Mouse (Mus musculus): ENCODE measurements around the gene Grap2. TPM values are rescaled to one million over a fixed set of nuclear protein-coding genes. Genes with fewer than 3 reads are reported as not detected.

Grap2 gene
- polyA plus RNA-seq, 1 experiment, result not detected

GRCm38 (mm10) chr15:80684786-80685602, 112.6 kb downstream of the Grap2 start:
- no peak for TF ChIP-seq E2F4 (IDR thresholded peaks at IDR 0.05; ENCODE audit: insufficient read depth)
- TF ChIP-seq MYOG (IDR thresholded peaks at IDR 0.05; ENCODE audit: control insufficient read depth in 1 of 3, insufficient read depth in 1 of 3, insufficient read length in 2 of 3, low read depth in 2 of 3), result no peak
- TF ChIP-seq CEBPB (IDR thresholded peaks at IDR 0.05; ENCODE audit: insufficient read depth, poor library complexity, severe bottlenecking), result no peak
- no peak for TF ChIP-seq TCF3 (IDR thresholded peaks at IDR 0.05; ENCODE audit: insufficient read length, low read depth)
- TF ChIP-seq MAX (IDR thresholded peaks at IDR 0.05; ENCODE audit: low read depth), result no peak
- TF ChIP-seq REST (IDR thresholded peaks at IDR 0.05; ENCODE audit: insufficient read depth, insufficient read length), result no peak
- TF ChIP-seq TCF12 (IDR thresholded peaks at IDR 0.05; ENCODE audit: insufficient read depth, poor library complexity, severe bottlenecking), result no peak
- TF ChIP-seq USF1 (IDR thresholded peaks at IDR 0.05; ENCODE audit: low read depth), result no peak
- no peak for TF ChIP-seq POLR2A (IDR thresholded peaks at IDR 0.05; ENCODE audit: insufficient read length, low read depth)
- no peak for TF ChIP-seq SRF (IDR thresholded peaks at IDR 0.05; ENCODE audit: control insufficient read depth, insufficient read length, low read depth)
- no peak for TF ChIP-seq POLR2AphosphoS2 (IDR thresholded peaks at IDR 0.05; ENCODE audit: insufficient read length, low read depth)
- no peak for TF ChIP-seq MYOD1 (IDR thresholded peaks at IDR 0.05; ENCODE audit: control insufficient read depth in 1 of 3, insufficient read length in 2 of 3, low read depth in 2 of 3)
- Histone ChIP-seq H3K27me3 (ENCODE audit: control insufficient read depth, insufficient read depth, insufficient read length) (peaks cover 37% of the 10 kb centered on the region), H3K36me3 (ENCODE audit: control insufficient read depth, insufficient read depth) (no peaks in the 10 kb centered on the region), H3ac (ENCODE audit: control insufficient read depth, insufficient read length) (no peak overlapping the region), H3K79me2 (ENCODE audit: control insufficient read depth, insufficient read depth) (no peaks in the 10 kb centered on the region), H3K4me3 (no peak overlapping the region), H3K4me2 (ENCODE audit: low read depth) (no peak overlapping the region)

GRCm38 (mm10) chr15:80685603-80685895, 113.2 kb downstream of the Grap2 start:
- Histone ChIP-seq H3K27me3 (ENCODE audit: control insufficient read depth, insufficient read depth, insufficient read length) (peaks cover 37% of the 10 kb centered on the region), H3K79me2 (ENCODE audit: control insufficient read depth, insufficient read depth) (no peaks in the 10 kb centered on the region), H3K4me3 (no peak overlapping the region), H3K4me2 (ENCODE audit: low read depth) (no peak overlapping the region), H3ac (ENCODE audit: control insufficient read depth, insufficient read length) (no peak overlapping the region), H3K36me3 (ENCODE audit: control insufficient read depth, insufficient read depth) (no peaks in the 10 kb centered on the region)
- TF ChIP-seq USF1 (IDR thresholded peaks at IDR 0.05; ENCODE audit: low read depth) (no peak), SRF (IDR thresholded peaks at IDR 0.05; ENCODE audit: control insufficient read depth, insufficient read length, low read depth) (no peak), POLR2AphosphoS2 (IDR thresholded peaks at IDR 0.05; ENCODE audit: insufficient read length, low read depth) (no peak), MYOG (IDR thresholded peaks at IDR 0.05; ENCODE audit: control insufficient read depth in 1 of 3, insufficient read depth in 1 of 3, insufficient read length in 2 of 3, low read depth in 2 of 3) (no peak), TCF3 (IDR thresholded peaks at IDR 0.05; ENCODE audit: insufficient read length, low read depth) (no peak), TCF12 (IDR thresholded peaks at IDR 0.05; ENCODE audit: insufficient read depth, poor library complexity, severe bottlenecking) (no peak), MYOD1 (IDR thresholded peaks at IDR 0.05; ENCODE audit: control insufficient read depth in 1 of 3, insufficient read length in 2 of 3, low read depth in 2 of 3) (no peak), POLR2A (IDR thresholded peaks at IDR 0.05; ENCODE audit: insufficient read length, low read depth) (no peak), E2F4 (IDR thresholded peaks at IDR 0.05; ENCODE audit: insufficient read depth) (no peak), CEBPB (IDR thresholded peaks at IDR 0.05; ENCODE audit: insufficient read depth, poor library complexity, severe bottlenecking) (no peak), MAX (IDR thresholded peaks at IDR 0.05; ENCODE audit: low read depth) (no peak)

DNA sequence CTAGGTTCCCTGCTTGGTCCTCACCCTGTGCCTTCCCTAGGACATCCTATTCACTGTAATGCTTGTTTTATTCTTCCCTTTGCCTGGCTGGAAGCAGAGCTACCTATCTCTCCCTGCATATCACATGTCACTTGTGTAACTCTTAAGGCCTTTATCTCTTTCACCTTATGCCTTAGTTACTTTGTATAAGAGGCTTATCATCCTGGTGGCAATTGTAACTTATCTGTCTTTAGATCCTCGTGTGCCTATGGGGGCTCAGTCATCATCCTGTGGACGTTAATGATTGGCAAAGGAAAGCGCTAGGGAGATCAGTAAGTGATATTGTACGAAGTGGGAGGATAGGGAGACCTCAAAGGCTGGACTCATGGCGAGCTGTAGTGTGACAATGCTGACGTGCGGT, 116.1 kb downstream of the Grap2 start:
- no peaks in the 10 kb centered on the region for H3K79me2 ChIP-seq (ENCODE audit: control insufficient read depth, insufficient read depth)
- H3K36me3 ChIP-seq (ENCODE audit: control insufficient read depth, insufficient read depth), result no peaks in the 10 kb centered on the region
- peaks cover 51% of the 10 kb centered on the region for H3K27me3 ChIP-seq (ENCODE audit: control insufficient read depth, insufficient read depth, insufficient read length)
- no peak for TF ChIP-seq CEBPB (IDR thresholded peaks at IDR 0.05; ENCODE audit: insufficient read depth, poor library complexity, severe bottlenecking)
- TF ChIP-seq MYOD1 (IDR thresholded peaks at IDR 0.05; ENCODE audit: control insufficient read depth in 1 of 3, insufficient read length in 2 of 3, low read depth in 2 of 3), result no peak
- no peak for TF ChIP-seq POLR2A (IDR thresholded peaks at IDR 0.05; ENCODE audit: insufficient read length, low read depth)
- no peak for TF ChIP-seq USF1 (IDR thresholded peaks at IDR 0.05; ENCODE audit: low read depth)
- TF ChIP-seq MAX (IDR thresholded peaks at IDR 0.05; ENCODE audit: low read depth), result no peak
- TF ChIP-seq TCF3 (IDR thresholded peaks at IDR 0.05; ENCODE audit: insufficient read length, low read depth), result no peak
- no peak for TF ChIP-seq E2F4 (IDR thresholded peaks at IDR 0.05; ENCODE audit: insufficient read depth)
- TF ChIP-seq MYOG (IDR thresholded peaks at IDR 0.05; ENCODE audit: control insufficient read depth in 1 of 3, insufficient read depth in 1 of 3, insufficient read length in 2 of 3, low read depth in 2 of 3), result no peak
- no peak for TF ChIP-seq TCF12 (IDR thresholded peaks at IDR 0.05; ENCODE audit: insufficient read depth, poor library complexity, severe bottlenecking)
- TF ChIP-seq SRF (IDR thresholded peaks at IDR 0.05; ENCODE audit: control insufficient read depth, insufficient read length, low read depth), result no peak
- no peak for TF ChIP-seq POLR2AphosphoS2 (IDR thresholded peaks at IDR 0.05; ENCODE audit: insufficient read length, low read depth)
- TF ChIP-seq REST (IDR thresholded peaks at IDR 0.05; ENCODE audit: insufficient read depth, insufficient read length), result no peak
- no peak overlapping the region for H3K4me3 ChIP-seq
- no peak overlapping the region for H3ac ChIP-seq (ENCODE audit: control insufficient read depth, insufficient read length)
- H3K4me2 ChIP-seq (ENCODE audit: low read depth), result no peak overlapping the region

DNA sequence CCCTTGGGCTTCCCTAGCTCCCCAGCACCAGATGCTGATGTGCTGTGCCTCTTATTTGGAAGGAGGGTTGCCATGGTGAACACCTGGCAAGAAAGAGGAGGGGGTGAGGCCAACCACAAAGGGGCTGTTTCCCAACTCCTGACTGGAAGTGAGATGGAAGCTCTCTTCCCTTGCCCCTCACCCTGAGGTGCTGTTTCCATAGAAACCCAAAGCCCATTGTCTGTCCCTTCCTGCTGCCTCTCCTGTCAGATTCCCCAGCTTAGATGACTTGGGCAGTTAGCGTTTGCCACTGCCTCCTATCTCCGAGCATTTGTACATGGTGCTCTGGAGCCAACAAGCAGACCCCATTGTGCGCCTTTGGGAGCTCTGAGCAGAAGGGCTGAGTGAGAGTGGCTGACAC, 121.1 kb downstream of the Grap2 start:
- Histone ChIP-seq H3ac (ENCODE audit: control insufficient read depth, insufficient read length) (no peak overlapping the region), H3K4me2 (ENCODE audit: low read depth) (no peak overlapping the region), H3K27me3 (ENCODE audit: control insufficient read depth, insufficient read depth, insufficient read length) (peaks cover 39% of the 10 kb centered on the region), H3K79me2 (ENCODE audit: control insufficient read depth, insufficient read depth) (no peaks in the 10 kb centered on the region), H3K4me3 (no peak overlapping the region), H3K36me3 (ENCODE audit: control insufficient read depth, insufficient read depth) (no peaks in the 10 kb centered on the region)
- TF ChIP-seq MYOG (IDR thresholded peaks at IDR 0.05; ENCODE audit: control insufficient read depth in 1 of 3, insufficient read depth in 1 of 3, insufficient read length in 2 of 3, low read depth in 2 of 3) (no peak), POLR2AphosphoS2 (IDR thresholded peaks at IDR 0.05; ENCODE audit: insufficient read length, low read depth) (no peak)

Data from myocyte (in vitro differentiated cells).